Mouse (Mus musculus): ENCODE results near the gene Cox16. TPM values are rescaled to one million over a fixed set of nuclear protein-coding genes. Genes with fewer than 3 reads are reported as not detected.

The Cox16 gene
- polyA plus RNA-seq, 1 experiment = 71.8 TPM

- 56% methylated on average over 5 of the region's 5 CpGs for WGBS
- no peak overlapping the region for H3K4me3 ChIP-seq (replicated peaks; ENCODE audit: control insufficient read depth, low read depth, low read length)
- no peaks in the 10 kb centered on the region for H3K4me1 ChIP-seq (ENCODE audit: control insufficient read depth, insufficient read depth, low read length)
- no peak for TF ChIP-seq CTCF (IDR thresholded peaks at IDR 0.05; ENCODE audit: control insufficient read depth, insufficient read depth, low read length)
- no peak for TF ChIP-seq POLR2A (IDR thresholded peaks at IDR 0.05; ENCODE audit: borderline replicate concordance, control insufficient read depth, low read depth, low read length)
- H3K27ac ChIP-seq (ENCODE audit: control insufficient read depth, insufficient read depth, low read depth, low read length, poor library complexity) = no peak overlapping the region
These were observed 153.8 kb downstream of the Cox16 start for GRCm38 (mm10) chr12:81331046-81331638.

GRCm38 (mm10) chr12:81324991-81325390 is 159.9 kb downstream of the Cox16 start:
- Histone ChIP-seq H3K4me1 (ENCODE audit: control insufficient read depth, insufficient read depth, low read length) (no peaks in the 10 kb centered on the region), H3K4me3 (replicated peaks; ENCODE audit: control insufficient read depth, low read depth, low read length) (no peak overlapping the region), H3K27ac (ENCODE audit: control insufficient read depth, insufficient read depth, low read depth, low read length, poor library complexity) (no peak overlapping the region)
- TF ChIP-seq CTCF (IDR thresholded peaks at IDR 0.05; ENCODE audit: control insufficient read depth, insufficient read depth, low read length) (no peak), POLR2A (IDR thresholded peaks at IDR 0.05; ENCODE audit: borderline replicate concordance, control insufficient read depth, low read depth, low read length) (no peak)
- WGBS = 73% methylated on average over 3 of the region's 3 CpGs

GRCm38 (mm10) chr12:81324116-81324515 is 160.8 kb downstream of the Cox16 start:
- Histone ChIP-seq H3K4me3 (replicated peaks; ENCODE audit: control insufficient read depth, low read depth, low read length) (no peak overlapping the region), H3K4me1 (ENCODE audit: control insufficient read depth, insufficient read depth, low read length) (no peaks in the 10 kb centered on the region), H3K27ac (ENCODE audit: control insufficient read depth, insufficient read depth, low read depth, low read length, poor library complexity) (no peak overlapping the region)
- 85% methylated on average over 3 of the region's 3 CpGs for whole genome bisulfite sequencing
- no peak for TF ChIP-seq POLR2A (IDR thresholded peaks at IDR 0.05; ENCODE audit: borderline replicate concordance, control insufficient read depth, low read depth, low read length)
- no peak for TF ChIP-seq CTCF (IDR thresholded peaks at IDR 0.05; ENCODE audit: control insufficient read depth, insufficient read depth, low read length)

- no peak overlapping the region for H3K4me3 ChIP-seq (replicated peaks; ENCODE audit: control insufficient read depth, low read depth, low read length)
- 94% methylated on average over 1 of the region's 1 CpGs for WGBS
- TF ChIP-seq CTCF (IDR thresholded peaks at IDR 0.05; ENCODE audit: control insufficient read depth, insufficient read depth, low read length) = no peak
- no peak for TF ChIP-seq POLR2A (IDR thresholded peaks at IDR 0.05; ENCODE audit: borderline replicate concordance, control insufficient read depth, low read depth, low read length)
These were observed 163.9 kb downstream of the Cox16 start for GRCm38 (mm10) chr12:81321021-81321420.

GRCm38 (mm10) chr12:81317811-81318210 is 167.1 kb downstream of the Cox16 start:
- 59% methylated on average over 2 of the region's 2 CpGs for WGBS
- no peaks in the 10 kb centered on the region for H3K4me1 ChIP-seq (ENCODE audit: control insufficient read depth, insufficient read depth, low read length)
- no peak for TF ChIP-seq CTCF (IDR thresholded peaks at IDR 0.05; ENCODE audit: control insufficient read depth, insufficient read depth, low read length)
- no peak for TF ChIP-seq POLR2A (IDR thresholded peaks at IDR 0.05; ENCODE audit: borderline replicate concordance, control insufficient read depth, low read depth, low read length)
- H3K4me3 ChIP-seq (replicated peaks; ENCODE audit: control insufficient read depth, low read depth, low read length) = no peak overlapping the region
- H3K27ac ChIP-seq (ENCODE audit: control insufficient read depth, insufficient read depth, low read depth, low read length, poor library complexity) = no peak overlapping the region

More at GRCm38 (mm10) chr12:81321021-81321420, 163.9 kb downstream of the Cox16 start:
- Histone ChIP-seq H3K4me1 (ENCODE audit: control insufficient read depth, insufficient read depth, low read length) (no peaks in the 10 kb centered on the region), H3K27ac (ENCODE audit: control insufficient read depth, insufficient read depth, low read depth, low read length, poor library complexity) (no peak overlapping the region)

- Histone ChIP-seq H3K4me1 (ENCODE audit: control insufficient read depth, insufficient read depth, low read length) (no peaks in the 10 kb centered on the region), H3K4me3 (replicated peaks; ENCODE audit: control insufficient read depth, low read depth, low read length) (no peak overlapping the region), H3K27ac (ENCODE audit: control insufficient read depth, insufficient read depth, low read depth, low read length, poor library complexity) (no peak overlapping the region)
- 79% methylated on average over 5 of the region's 5 CpGs for WGBS
- TF ChIP-seq POLR2A (IDR thresholded peaks at IDR 0.05; ENCODE audit: borderline replicate concordance, control insufficient read depth, low read depth, low read length) = no peak
- TF ChIP-seq CTCF (IDR thresholded peaks at IDR 0.05; ENCODE audit: control insufficient read depth, insufficient read depth, low read length) = no peak
These were observed 169.0 kb downstream of the Cox16 start for GRCm38 (mm10) chr12:81315953-81316352.

Other genes with a start within 250 kb of the Cox16 start
- 0.82 TPM in 1 of 2 replicates, not detected in the other for gene Slc8a3, start 151.9 kb downstream of the Cox16 start, polyA plus RNA-seq (2011; ENCODE audit: insufficient read depth, insufficient read length, low replicate concordance, missing spikeins)
- 1.1 TPM in 1 of 2 replicates, not detected in the other for gene Gm4787, start 105.7 kb downstream of the Cox16 start, polyA plus RNA-seq (2011; ENCODE audit: insufficient read depth, insufficient read length, low replicate concordance, missing spikeins)
- gene Adam4, start 63.2 kb downstream of the Cox16 start, polyA plus RNA-seq (2011; ENCODE audit: insufficient read depth, insufficient read length, low replicate concordance, missing spikeins) = 0.52 and 1.5 TPM in 2 replicates
- gene Gm20498, start 47.8 kb upstream of the Cox16 start, polyA plus RNA-seq (2011; ENCODE audit: insufficient read depth, insufficient read length, low replicate concordance, missing spikeins) = 6.1 TPM in 1 of 2 replicates, not detected in the other
- gene Synj2bp, start 47.8 kb upstream of the Cox16 start, polyA plus RNA-seq (2011; ENCODE audit: insufficient read depth, insufficient read length, low replicate concordance, missing spikeins) = 15.9 and 16.7 TPM in 2 replicates
- 1.2 TPM in 1 of 2 replicates, not detected in the other for gene Adam21, start 83.3 kb upstream of the Cox16 start, polyA plus RNA-seq (2011; ENCODE audit: insufficient read depth, insufficient read length, low replicate concordance, missing spikeins)
- 32.8 and 51.8 TPM in 2 replicates for gene Med6, start 109.9 kb upstream of the Cox16 start, polyA plus RNA-seq (2011; ENCODE audit: insufficient read depth, insufficient read length, low replicate concordance, missing spikeins)
- not detected in 2 replicates for gene Ttc9, start 146.1 kb upstream of the Cox16 start, polyA plus RNA-seq (2011; ENCODE audit: insufficient read depth, insufficient read length, low replicate concordance, missing spikeins)